Mouse (Mus musculus) MEL (cell line): Measurements from ENCODE around the gene Pcsk2. TPM values are rescaled to one million over a fixed set of nuclear protein-coding genes. Genes with fewer than 3 reads are reported as not detected.

Experiments used
- DNase-seq: peaks from one replicate; pipeline ENCODE4 v3.0.0; 2011; ENCODE audit warnings: low read depth, low spot score
- H3K27ac ChIP-seq: 2 replicates; pipeline ENCODE4 v1.5.1; 2012; ENCODE audit warnings: low read depth, mild to moderate bottlenecking, control low read depth, low read length, moderate library complexity; ENCODE audit not compliant: control insufficient read depth
- H3K27me3 ChIP-seq, 2 experiments: fragments of 150-350 bp in 1 of 2; sonication (generic) in 1 of 2; 2 replicates each; pipeline ENCODE4 v1.6.1; 2012; ENCODE audit warnings: low read length in 2 of 2, mild to moderate bottlenecking in 2 of 2, improper control_type of control experiment in 1 of 2, moderate library complexity in 1 of 2; ENCODE audit not compliant: insufficient read depth in 2 of 2, control insufficient read depth in 1 of 2
- H3K36me3 ChIP-seq, 2 experiments: 2 replicates each; pipeline ENCODE4 v1.6.1; 2012 to 2014; ENCODE audit warnings: low read length in 2 of 2, improper control_type of control experiment in 1 of 2, inconsistent platforms in 1 of 2, mild to moderate bottlenecking in 1 of 2; ENCODE audit not compliant: insufficient read depth in 2 of 2, control insufficient read depth in 1 of 2
- H3K4me1 ChIP-seq, 2 experiments: fragments of 150-350 bp in 1 of 2; sonication (generic) in 1 of 2; 2 replicates each; pipeline ENCODE4 v1.6.1; 2012; ENCODE audit warnings: low read length in 2 of 2, improper control_type of control experiment in 1 of 2, mild to moderate bottlenecking in 1 of 2; ENCODE audit not compliant: insufficient read depth in 2 of 2, control insufficient read depth in 1 of 2
- H3K4me3 ChIP-seq, 2 experiments: fragments of 150-350 bp in 1 of 2; sonication (generic) in 1 of 2; 2 replicates each; pipeline ENCODE4 v1.5.1; 2012; ENCODE audit warnings: low read depth in 2 of 2, low read length in 2 of 2, mild to moderate bottlenecking in 2 of 2, moderate library complexity in 2 of 2, control low read depth in 1 of 2, improper control_type of control experiment in 1 of 2; ENCODE audit not compliant: control insufficient read depth in 1 of 2, insufficient read depth in 1 of 2
- H3K79me2 ChIP-seq: 2 replicates; pipeline ENCODE4 v1.6.1; 2012; ENCODE audit warnings: mild to moderate bottlenecking, low read length, moderate library complexity; ENCODE audit not compliant: control insufficient read depth, poor library complexity, insufficient read depth
- H3K9ac ChIP-seq: 2 replicates; pipeline ENCODE4 v1.6.1; 2012; ENCODE audit warnings: low read depth, mild to moderate bottlenecking, control low read depth, low read length, moderate library complexity; ENCODE audit not compliant: control insufficient read depth, poor library complexity, severe bottlenecking
- H3K9me3 ChIP-seq: fragments of 150-350 bp; sonication (generic); replicated peaks from 2 replicates; pipeline ENCODE4 v1.6.1; 2012; ENCODE audit warnings: mild to moderate bottlenecking, low read length, improper control_type of control experiment, moderate library complexity; ENCODE audit not compliant: insufficient read depth
- CHD2 ChIP-seq: IDR thresholded peaks from 2 replicates; pipeline ENCODE4 v1.6.1; 2011; ENCODE audit warnings: low read length, improper control_type of control experiment
- CTCF ChIP-seq, 3 experiments: IDR thresholded peaks in 2 of 3; conservative IDR thresholded peaks in 1 of 3; 2 replicates each; pipeline ENCODE4 v1.5.1; 2011 to 2012; ENCODE audit warnings: low read length in 3 of 3, low read depth in 2 of 3, mild to moderate bottlenecking in 2 of 3, improper control_type of control experiment in 1 of 3, inconsistent platforms in 1 of 3, mixed read lengths in 1 of 3, moderate library complexity in 1 of 3; ENCODE audit not compliant: control insufficient read depth in 1 of 3, insufficient read depth in 1 of 3, poor library complexity in 1 of 3, severe bottlenecking in 1 of 3
- E2F4 ChIP-seq: IDR thresholded peaks from 2 replicates; pipeline ENCODE4 v1.6.1; 2011; ENCODE audit warnings: low read depth, low read length, improper control_type of control experiment, borderline replicate concordance
- EP300 ChIP-seq, 2 experiments: IDR thresholded peaks; 2 replicates each; pipeline ENCODE4 v1.6.1; 2011; ENCODE audit warnings: improper control_type of control experiment in 2 of 2, low read length in 2 of 2, low read depth in 1 of 2, mild to moderate bottlenecking in 1 of 2
- ETS1 ChIP-seq: IDR thresholded peaks from 2 replicates; pipeline ENCODE4 v1.6.1; 2012; ENCODE audit warnings: low read depth, mild to moderate bottlenecking, inconsistent platforms, low read length, improper control_type of control experiment, moderate library complexity
- GATA1 ChIP-seq: IDR thresholded peaks from 2 replicates; pipeline ENCODE4 v1.6.1; 2011; ENCODE audit warnings: low read depth, low read length, improper control_type of control experiment
- HCFC1 ChIP-seq: IDR thresholded peaks from 2 replicates; pipeline ENCODE4 v1.6.1; 2012; ENCODE audit warnings: low read depth, mild to moderate bottlenecking, inconsistent platforms, low read length, improper control_type of control experiment, moderate library complexity
- JUND ChIP-seq: IDR thresholded peaks from 2 replicates; pipeline ENCODE4 v1.6.1; 2011; ENCODE audit warnings: low read depth, mild to moderate bottlenecking, improper control_type of control experiment, low read length
- MAX ChIP-seq: IDR thresholded peaks from 2 replicates; pipeline ENCODE4 v1.6.1; 2011; ENCODE audit warnings: low read length, improper control_type of control experiment
- MYC ChIP-seq: IDR thresholded peaks from 2 replicates; pipeline ENCODE4 v1.6.1; 2011; ENCODE audit warnings: low read depth, mild to moderate bottlenecking, low read length, improper control_type of control experiment, moderate library complexity
- NELFE ChIP-seq: IDR thresholded peaks from 2 replicates; pipeline ENCODE4 v1.6.1; 2011; ENCODE audit warnings: low read depth, low read length, improper control_type of control experiment
- NRF1 ChIP-seq: IDR thresholded peaks from 2 replicates; pipeline ENCODE4 v1.6.1; 2014; ENCODE audit warnings: low read depth, mild to moderate bottlenecking, inconsistent platforms, low read length, improper control_type of control experiment, moderate library complexity; ENCODE audit not compliant: poor library complexity, insufficient read depth, severe bottlenecking
- POLR2AphosphoS2 ChIP-seq: IDR thresholded peaks from 2 replicates; pipeline ENCODE4 v1.6.1; 2011; ENCODE audit warnings: low read length, improper control_type of control experiment
- RCOR1 ChIP-seq: IDR thresholded peaks from 2 replicates; pipeline ENCODE4 v1.6.1; 2012; ENCODE audit warnings: low read depth, mild to moderate bottlenecking, inconsistent platforms, low read length, improper control_type of control experiment
- SMC3 ChIP-seq: IDR thresholded peaks from 2 replicates; pipeline ENCODE4 v1.6.1; 2011; ENCODE audit warnings: low read depth, low read length, improper control_type of control experiment
- TBP ChIP-seq: IDR thresholded peaks from 2 replicates; pipeline ENCODE4 v1.8.0; 2011; ENCODE audit warnings: low read depth, low read length, improper control_type of control experiment
- UBTF ChIP-seq: IDR thresholded peaks from 2 replicates; pipeline ENCODE4 v1.6.1; 2012; ENCODE audit warnings: low read depth, mild to moderate bottlenecking, inconsistent platforms, low read length, improper control_type of control experiment, moderate library complexity, borderline replicate concordance; ENCODE audit not compliant: insufficient read depth
- USF2 ChIP-seq, 2 experiments: IDR thresholded peaks; 2 replicates each; pipeline ENCODE4 v1.6.1; 2011 to 2012; ENCODE audit warnings: improper control_type of control experiment in 2 of 2, low read length in 2 of 2, borderline replicate concordance in 1 of 2, inconsistent platforms in 1 of 2, low read depth in 1 of 2, mild to moderate bottlenecking in 1 of 2; ENCODE audit not compliant: insufficient read depth in 1 of 2
- ZKSCAN1 ChIP-seq: IDR thresholded peaks from 2 replicates; pipeline ENCODE4 v1.6.1; 2012; ENCODE audit warnings: low read depth, mild to moderate bottlenecking, inconsistent platforms, low read length, improper control_type of control experiment, moderate library complexity
- polyA plus RNA-seq, 2 experiments: library from polyadenylated mRNA; stranded (reverse) in 1 of 2; unstranded in 1 of 2; fragments of >175 nt in 1 of 2; fragments of >200 nt in 1 of 2; gene quantifications; 2 replicates each; pipeline versions ENCODE4 v1.2.1 to v1.2.4; 2012; ENCODE audit warnings: low replicate concordance in 2 of 2, low read depth in 1 of 2; ENCODE audit not compliant: insufficient read length in 2 of 2, insufficient read depth in 1 of 2, missing spikeins in 1 of 2
- total RNA-seq: library from RNA; depleted of rRNA; stranded (reverse); fragments of 300-350 nt; gene quantifications from 2 replicates; pipeline ENCODE4 v1.2.3, GENCODE M21; 2012

The Pcsk2 gene
- total and polyA plus RNA-seq, 3 experiments = not detected

DNA sequence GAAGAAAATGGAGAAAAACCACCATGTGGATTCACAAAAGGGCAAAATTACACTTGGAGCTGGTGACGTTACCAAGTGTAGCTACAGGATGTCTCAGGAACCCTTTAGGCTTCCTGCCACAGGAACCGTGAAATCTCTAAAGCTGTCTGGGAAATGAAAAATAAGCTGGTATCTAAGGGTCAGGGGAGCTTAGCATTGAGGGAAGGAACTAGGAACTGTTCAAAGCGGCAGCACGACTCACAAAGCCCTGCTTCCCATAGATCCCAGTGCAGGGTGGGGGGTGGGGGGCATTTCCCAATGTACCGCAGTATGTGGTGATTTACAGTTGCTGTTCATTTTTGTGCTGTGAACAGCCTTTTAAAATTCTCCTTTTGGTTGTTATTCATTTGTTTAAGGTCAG is 44.2 kb upstream of the Pcsk2 start:
- no peaks in the 10 kb centered on the region for H3K36me3 ChIP-seq
- H3K27me3 ChIP-seq = no peaks in the 10 kb centered on the region
- no peak for TF ChIP-seq EP300 (IDR thresholded peaks at IDR 0.05; ENCODE audit: low read depth in 1 of 2, low read length in 2 of 2)
- no peak for TF ChIP-seq TBP
- TF ChIP-seq JUND = no peak
- no peak for TF ChIP-seq UBTF
- TF ChIP-seq POLR2AphosphoS2 = no peak
- TF ChIP-seq SMC3 = no peak
- no peak for TF ChIP-seq ETS1
- TF ChIP-seq MYC = no peak
- no peak for TF ChIP-seq USF2 (IDR thresholded peaks at IDR 0.05; ENCODE audit: borderline replicate concordance in 1 of 2, insufficient read depth in 1 of 2, low read depth in 1 of 2, low read length in 2 of 2)
- no peak for TF ChIP-seq GATA1
- TF ChIP-seq CHD2 = no peak
- TF ChIP-seq HCFC1 = no peak
- no peak for TF ChIP-seq NELFE
- TF ChIP-seq MAX = no peak
- TF ChIP-seq RCOR1 = no peak
- TF ChIP-seq, all 39 proteins: peak for 0
- Histone ChIP-seq H3K9ac (no peak overlapping the region), H3K27ac (no peak overlapping the region), H3K4me3 (no peak overlapping the region), H3K9me3 (no peaks in the 10 kb centered on the region), H3K79me2 (no peaks in the 10 kb centered on the region), H3K4me1 (no peaks in the 10 kb centered on the region)
- no peak for DNase-seq

DNA sequence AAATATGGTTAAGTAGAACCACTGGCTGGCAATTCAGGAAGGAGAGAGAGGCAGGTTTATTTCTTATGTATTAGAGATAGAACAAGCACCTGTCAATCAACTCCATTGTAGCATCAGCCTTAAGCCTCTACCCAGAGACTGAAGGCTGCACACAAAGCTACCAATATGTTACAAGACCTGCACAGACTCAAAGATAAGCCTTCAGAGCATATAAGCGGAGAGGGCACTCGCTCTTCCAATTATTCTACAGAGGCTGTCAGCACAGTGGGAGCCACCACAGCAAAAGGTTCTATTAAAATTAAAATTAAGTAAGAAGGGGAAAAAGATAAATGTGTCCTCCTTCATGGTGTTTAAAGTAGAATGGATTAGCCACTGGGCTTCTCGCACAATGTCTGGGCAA is 43.8 kb upstream of the Pcsk2 start:
- Histone ChIP-seq H3K4me1 (no peaks in the 10 kb centered on the region), H3K79me2 (no peaks in the 10 kb centered on the region), H3K4me3 (no peak overlapping the region), H3K9me3 (no peaks in the 10 kb centered on the region), H3K27ac (no peak overlapping the region), H3K36me3 (no peaks in the 10 kb centered on the region), H3K27me3 (no peaks in the 10 kb centered on the region), H3K9ac (no peak overlapping the region)
- TF ChIP-seq SMC3 (no peak), UBTF (no peak), E2F4 (no peak), MYC (no peak), CTCF (IDR thresholded peaks at IDR 0.05 in 2 of 3, conservative IDR thresholded peaks at IDR 0.05 in 1 of 3; ENCODE audit: control insufficient read depth in 1 of 3, insufficient read depth in 1 of 3, low read depth in 2 of 3, low read length in 3 of 3, poor library complexity in 1 of 3, severe bottlenecking in 1 of 3) (no peak), CHD2 (no peak)
- DNase-seq = no peak

DNA sequence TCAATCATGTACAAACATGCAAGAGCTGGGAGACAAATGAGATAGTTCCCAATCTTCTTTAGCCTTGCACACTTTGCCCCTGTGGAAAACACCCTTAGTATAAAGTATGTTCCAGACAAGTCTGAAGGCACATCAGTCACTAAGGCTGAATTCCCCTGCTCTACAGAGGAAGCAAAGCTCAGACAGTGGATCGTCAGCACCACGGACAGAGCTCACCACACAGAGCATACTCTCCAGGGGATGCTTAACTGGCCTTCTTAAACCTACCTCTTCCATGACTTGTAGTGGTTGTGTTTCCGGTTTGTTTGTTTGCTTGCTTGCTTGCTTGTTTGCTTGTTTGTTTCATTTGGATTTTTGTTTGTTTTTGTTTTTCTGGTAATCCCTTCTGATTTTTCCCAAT is 9.5 kb upstream of the Pcsk2 start:
- H3K9ac ChIP-seq = no peak overlapping the region
- H3K36me3 ChIP-seq = no peaks in the 10 kb centered on the region
- H3K27ac ChIP-seq = no peak overlapping the region
- H3K79me2 ChIP-seq = no peaks in the 10 kb centered on the region
- no peak for TF ChIP-seq JUND
- TF ChIP-seq ZKSCAN1 = no peak
- no peak for TF ChIP-seq SMC3
- no peak for TF ChIP-seq RCOR1
- no peak for TF ChIP-seq HCFC1
- TF ChIP-seq NRF1 = 0 out of 2 replicates have a peak, but pooled peaks have one; percentile 11
- no peak for TF ChIP-seq ETS1
- TF ChIP-seq USF2 (IDR thresholded peaks at IDR 0.05; ENCODE audit: borderline replicate concordance in 1 of 2, insufficient read depth in 1 of 2, low read depth in 1 of 2, low read length in 2 of 2) = no peak
- TF ChIP-seq, all 39 proteins: peak for 1
- Histone ChIP-seq H3K4me1 (no peaks in the 10 kb centered on the region), H3K4me3 (no peak overlapping the region), H3K27me3 (no peaks in the 10 kb centered on the region), H3K9me3 (no peaks in the 10 kb centered on the region)
- peak; percentile 59 for DNase-seq
